Mouse (Mus musculus): ENCODE measurements around the gene Usp1. TPM values are rescaled to one million over a fixed set of nuclear protein-coding genes. Genes with fewer than 3 reads are reported as not detected.

The Usp1 gene
- total and polyA plus RNA-seq, 2 experiments from 2014 or later, result 10.6 to 22.5 TPM

- H3K9ac ChIP-seq (replicated peaks; ENCODE audit: low read length, poor library complexity, severe bottlenecking), result no peak overlapping the region
- ATAC-seq (ENCODE audit: low FRiP score) (no peak), DNase-seq (ENCODE audit: low spot score) (no peak)
- WGBS, result 91% methylated on average over 8 of the region's 8 CpGs
- no peak overlapping the region for H3K27ac ChIP-seq (ENCODE audit: low read depth, low read length)
- no peak overlapping the region for H3K4me3 ChIP-seq (ENCODE audit: low read depth, low read length)
- no peaks in the 10 kb centered on the region for H3K27me3 ChIP-seq (ENCODE audit: insufficient read depth, low read length)
- H3K36me3 ChIP-seq (ENCODE audit: insufficient read depth, low read length), result peaks cover 26% of the 10 kb centered on the region; the same call in 1 of the 2 replicates
- no peak overlapping the region for H3K4me2 ChIP-seq (ENCODE audit: low read depth, low read length, poor library complexity, severe bottlenecking)
- no peaks in the 10 kb centered on the region for H3K9me3 ChIP-seq (ENCODE audit: low read length)
- no peak for TF ChIP-seq CTCF (IDR thresholded peaks at IDR 0.05)
- no peaks in the 10 kb centered on the region for H3K4me1 ChIP-seq (ENCODE audit: insufficient read depth, low read length)
Observed at GRCm38 (mm10) chr4:98984701-98985100, 61.1 kb downstream of the Usp1 start.

Other genes starting within 250 kb of the Usp1 start
- gene L1td1, start 197.1 kb upstream of the Usp1 start, total RNA-seq (2014; rRNA removed), result not detected in 2 replicates
- not detected in 2 replicates for gene L1td1, start 197.1 kb upstream of the Usp1 start, polyA plus RNA-seq (2015; fragmentation: Nextera tagmentation; extraction: Ambion mirVana)
- 4.2 and 4.4 TPM in 2 replicates for gene Kank4, start 106.3 kb upstream of the Usp1 start, total RNA-seq (2014; rRNA removed)
- gene Kank4, start 106.3 kb upstream of the Usp1 start, polyA plus RNA-seq (2015; fragmentation: Nextera tagmentation; extraction: Ambion mirVana), result 0.32 and 0.49 TPM in 2 replicates
- not detected in 2 replicates for gene I0C0044D17Rik, start 100.0 kb upstream of the Usp1 start, total RNA-seq (2014; rRNA removed)
- gene I0C0044D17Rik, start 100.0 kb upstream of the Usp1 start, polyA plus RNA-seq (2015; fragmentation: Nextera tagmentation; extraction: Ambion mirVana), result not detected in 2 replicates
- gene Angptl3, start 107.1 kb downstream of the Usp1 start, total RNA-seq (2014; rRNA removed), result not detected in 2 replicates
- 0.54 and 1.2 TPM in 2 replicates for gene Angptl3, start 107.1 kb downstream of the Usp1 start, polyA plus RNA-seq (2015; fragmentation: Nextera tagmentation; extraction: Ambion mirVana)
- 82.3 and 115 TPM in 2 replicates for gene Dock7, start 197.1 kb downstream of the Usp1 start, total RNA-seq (2014; rRNA removed)
- gene Dock7, start 197.1 kb downstream of the Usp1 start, polyA plus RNA-seq (2015; fragmentation: Nextera tagmentation; extraction: Ambion mirVana), result 28.8 and 36.8 TPM in 2 replicates

All from midbrain, postnatal 0 days (tissue).